Mouse (Mus musculus) kidney, embryonic 15.5 days (tissue): ENCODE results near the gene Klhl6. TPM values are rescaled to one million over a fixed set of nuclear protein-coding genes. Genes with fewer than 3 reads are reported as not detected.
"Not testable (repeated sequence)": the region's sequence is repeated elsewhere in the genome, so short reads cannot be mapped to it uniquely, and the experiment has no call there.

Experiments used
- ATAC-seq: fragments of 200-750 bp; cut with Nextera tagmentation; replicated peaks from 2 replicates; pipeline ENCODE4 v1.8.0; 2017; ENCODE audit warnings: moderate TSS enrichment; ENCODE audit not compliant: low FRiP score
- H3K27ac ChIP-seq: fragments of 300-500 bp; sonication (generic); 2 replicates; pipeline ENCODE4 v1.5.1; 2015; ENCODE audit warnings: mild to moderate bottlenecking, inconsistent platforms
- H3K27me3 ChIP-seq: fragments of 300-500 bp; sonication (generic); 2 replicates; pipeline ENCODE4 v1.6.1; 2015; ENCODE audit warnings: inconsistent platforms
- H3K36me3 ChIP-seq: fragments of 300-500 bp; sonication (generic); 2 replicates; pipeline ENCODE4 v1.6.1; 2015; ENCODE audit warnings: inconsistent platforms
- H3K4me1 ChIP-seq: fragments of 300-500 bp; sonication (generic); 2 replicates; pipeline ENCODE4 v1.6.1; 2015; ENCODE audit warnings: inconsistent platforms
- H3K4me2 ChIP-seq: fragments of 300-500 bp; sonication (generic); 2 replicates; pipeline ENCODE4 v1.6.1; 2015; ENCODE audit warnings: moderate library complexity, mild to moderate bottlenecking, inconsistent platforms
- H3K4me3 ChIP-seq: fragments of 300-500 bp; sonication (generic); replicated peaks from 2 replicates; pipeline ENCODE4 v1.5.1; 2015; ENCODE audit warnings: mild to moderate bottlenecking, inconsistent platforms
- H3K9ac ChIP-seq: fragments of 300-500 bp; sonication (generic); 2 replicates; pipeline ENCODE4 v1.6.1; 2015; ENCODE audit warnings: mild to moderate bottlenecking, inconsistent platforms
- H3K9me3 ChIP-seq: fragments of 300-500 bp; sonication (generic); replicated peaks from 2 replicates; pipeline ENCODE4 v1.6.1; 2016; ENCODE audit warnings: inconsistent platforms
- whole genome bisulfite sequencing: fragments of 180-500 bp; shearing (Covaris S2); methylation state at CpG from one replicate; pipeline ENCODE4 v1.1.7; 2015; ENCODE audit warnings: mixed read lengths; 5-methylcytosine and 5-hydroxymethylcytosine counted together
- polyA plus RNA-seq: library from polyadenylated mRNA; unstranded; fragments of >200 nt; fragmentation: Nextera tagmentation; extraction: Ambion mirVana; gene quantifications from 2 replicates; pipeline ENCODE4 v1.2.1, GENCODE M21; 2015

The Klhl6 gene
- polyA plus RNA-seq, result 15.3 and 17.2 TPM in 2 replicates

DNA sequence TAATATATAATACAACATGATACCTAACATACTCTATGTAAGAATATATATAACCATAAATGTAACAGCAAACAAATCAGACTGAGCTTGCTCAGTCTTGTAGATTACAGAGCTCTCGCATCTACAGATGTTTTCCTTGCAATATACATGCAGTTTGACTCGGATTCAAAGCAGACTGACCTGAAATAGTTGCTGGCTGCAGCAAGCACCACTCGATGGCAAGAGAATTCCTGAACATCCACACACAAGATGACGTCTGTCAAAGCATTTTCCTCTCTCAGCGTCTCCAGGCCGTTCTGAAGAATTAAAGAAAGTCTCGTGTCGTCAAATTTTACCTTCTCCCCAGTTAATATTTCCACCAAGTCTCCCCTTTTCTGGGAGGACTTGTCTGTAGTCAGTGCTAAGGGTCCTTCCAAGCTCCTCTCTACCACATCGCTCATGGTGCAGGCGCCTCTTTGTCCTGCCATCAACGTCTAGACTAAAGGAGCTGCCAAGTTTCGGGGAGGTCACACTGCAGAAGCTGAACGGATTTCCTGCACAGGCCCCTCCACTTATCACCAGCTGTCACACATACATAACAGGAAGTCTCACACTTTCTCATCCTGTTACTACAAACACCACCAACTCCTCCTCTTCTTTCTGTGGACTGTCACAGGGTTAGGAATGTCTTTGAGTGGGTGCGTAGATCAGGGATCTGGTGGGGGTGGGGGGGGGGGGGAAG is at the start of gene Klhl6:
Klhl6 (minus strand) TSS at position 501 of the 721 bp plus-strand sequence.
- ATAC-seq, result peak; percentile 86

DNA sequence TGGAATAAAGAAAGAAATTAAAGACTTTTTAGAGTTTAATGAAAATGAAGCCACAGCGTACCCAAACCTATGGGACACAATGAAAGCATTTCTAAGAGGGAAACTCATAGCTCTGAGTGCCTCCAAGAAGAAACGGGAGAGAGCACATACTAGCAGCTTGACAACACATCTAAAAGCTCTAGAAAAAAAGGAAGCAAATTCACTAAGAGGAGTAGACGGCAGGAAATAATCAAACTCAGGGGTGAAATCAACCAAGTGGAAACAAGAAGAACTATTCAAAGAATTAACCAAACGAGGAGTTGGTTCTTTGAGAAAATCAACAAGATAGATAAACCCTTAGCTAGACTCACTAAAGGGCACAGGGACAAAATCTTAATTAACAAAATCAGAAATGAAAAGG is 44.4 kb upstream of the Klhl6 start:
- not testable (repeated sequence) for H3K4me1 ChIP-seq, H3K27ac ChIP-seq, H3K9ac ChIP-seq, H3K4me3 ChIP-seq, H3K9me3 ChIP-seq, H3K4me2 ChIP-seq, H3K36me3 ChIP-seq, ATAC-seq, H3K27me3 ChIP-seq
- WGBS, result 86% methylated on average over 2 of the region's 4 CpGs

More for the DNA sequence above, at the start of gene Klhl6:
- peak within 1 kb of the TSS; percentile 41 for H3K4me2 ChIP-seq
- peak within 1 kb of the TSS; percentile 83 for H3K27ac ChIP-seq
- H3K36me3 ChIP-seq, result no peaks in the 10 kb centered on the region
- peak within 1 kb of the TSS; percentile 32 for H3K4me3 ChIP-seq
- WGBS, result 48% methylated on average over 14 of the region's 14 CpGs
- H3K27me3 ChIP-seq, result no peaks in the 10 kb centered on the region
- H3K9ac ChIP-seq, result no peak within 1 kb of the TSS
- H3K9me3 ChIP-seq, result no peaks in the 10 kb centered on the region
- peaks cover 5% of the 10 kb centered on the region for H3K4me1 ChIP-seq

DNA sequence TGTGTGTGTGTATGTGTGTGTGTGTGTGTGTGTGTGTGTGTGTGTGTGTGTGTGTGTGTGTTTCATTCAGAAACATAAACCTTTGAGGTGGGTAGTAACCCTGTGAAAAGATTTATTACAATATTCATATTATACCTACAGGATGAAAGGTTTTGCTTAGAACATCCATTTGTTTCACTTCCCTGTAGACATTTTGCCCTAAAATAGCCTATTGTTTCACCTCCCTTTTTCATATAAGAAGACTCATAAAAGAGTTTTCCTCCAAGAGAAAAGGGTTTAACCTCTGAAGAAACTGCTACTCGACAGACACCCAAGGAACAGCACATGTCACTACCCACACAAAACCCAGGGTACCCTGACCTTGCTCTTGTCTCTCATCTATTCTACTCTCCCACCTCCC is 40.0 kb upstream of the Klhl6 start:
- peaks cover 3% of the 10 kb centered on the region; the same call in 1 of the 2 replicates for H3K4me1 ChIP-seq
- 78% methylated on average over 1 of the region's 1 CpGs for WGBS

DNA sequence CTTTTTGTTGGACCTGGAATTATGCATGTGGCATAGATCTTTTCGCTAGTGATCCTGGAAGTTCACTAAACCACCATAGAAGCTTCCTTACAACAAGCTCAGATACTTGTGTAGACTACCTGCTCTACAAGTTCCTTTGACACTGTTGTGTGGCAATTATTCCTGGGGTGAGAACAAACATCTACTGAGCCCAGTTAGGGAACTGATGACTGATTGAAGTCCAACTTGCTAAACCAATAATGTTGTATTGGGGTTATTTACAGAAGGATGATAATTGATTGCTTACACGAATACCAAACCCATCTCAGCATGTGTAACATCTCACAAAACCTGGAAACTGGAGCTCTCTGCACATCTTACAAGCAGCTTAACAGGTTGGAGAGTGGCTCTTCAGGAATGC is 39.0 kb upstream of the Klhl6 start:
- Histone ChIP-seq H3K27me3 (no peaks in the 10 kb centered on the region), H3K4me1 (peaks cover 3% of the 10 kb centered on the region; the same call in 1 of the 2 replicates), H3K36me3 (no peaks in the 10 kb centered on the region), H3K4me3 (no peak overlapping the region), H3K9ac (no peak overlapping the region), H3K9me3 (no peaks in the 10 kb centered on the region), H3K27ac (no peak overlapping the region), H3K4me2 (no peak overlapping the region)
- 56% methylated on average over 2 of the region's 2 CpGs for WGBS
- no peak for ATAC-seq

More for the DNA sequence above, 40.0 kb upstream of the Klhl6 start:
- no peak overlapping the region for H3K27ac ChIP-seq
- H3K9ac ChIP-seq, result no peak overlapping the region
- no peak overlapping the region for H3K4me3 ChIP-seq
- no peaks in the 10 kb centered on the region for H3K36me3 ChIP-seq
- ATAC-seq, result no peak
- H3K4me2 ChIP-seq, result no peak overlapping the region
- H3K9me3 ChIP-seq, result no peaks in the 10 kb centered on the region
- H3K27me3 ChIP-seq, result no peaks in the 10 kb centered on the region

DNA sequence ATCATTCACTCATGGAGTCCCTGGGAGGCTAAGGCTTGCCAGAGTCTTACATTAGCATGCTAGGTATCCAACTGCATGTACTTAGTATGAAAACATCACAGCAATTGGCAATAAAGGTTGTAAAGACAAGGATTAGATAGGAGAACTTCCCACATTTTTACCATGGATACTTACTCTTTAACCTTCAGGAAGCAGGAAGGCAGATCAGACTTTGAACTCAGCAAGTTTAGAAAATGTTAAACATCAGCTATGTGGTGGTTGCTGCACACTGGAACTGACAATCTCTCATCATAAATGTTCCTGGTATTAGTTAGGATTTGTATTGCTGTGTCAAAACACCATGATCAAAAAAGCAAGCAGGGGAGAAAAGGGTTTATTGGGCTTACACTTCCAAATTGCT is 29.8 kb upstream of the Klhl6 start:
- H3K4me2 ChIP-seq, result no peak overlapping the region
- ATAC-seq, result no peak
- no peaks in the 10 kb centered on the region for H3K4me1 ChIP-seq

DNA sequence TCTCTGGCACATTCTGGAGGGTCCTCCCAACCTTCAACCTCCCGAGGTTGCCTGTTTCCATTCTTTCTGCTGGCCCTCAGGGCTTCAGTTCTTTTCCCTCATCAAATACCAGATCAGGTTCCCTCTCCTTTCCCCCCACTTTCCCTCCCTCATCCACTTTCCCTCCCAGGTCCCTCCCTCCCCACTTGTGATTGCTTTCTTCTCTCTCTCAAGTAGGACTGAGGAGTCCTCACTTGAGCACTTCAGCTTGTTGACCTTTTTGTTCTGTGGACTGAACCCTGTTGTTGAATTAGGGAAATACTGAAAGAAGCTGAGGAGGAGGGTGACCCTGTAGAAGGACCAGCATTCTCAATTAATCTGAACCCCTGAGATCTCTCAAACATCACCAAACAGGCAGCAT is 23.2 kb upstream of the Klhl6 start:
- ATAC-seq, result no peak
- H3K4me2 ChIP-seq, result no peak overlapping the region
- H3K36me3 ChIP-seq, result no peaks in the 10 kb centered on the region
- H3K9me3 ChIP-seq, result no peaks in the 10 kb centered on the region
- 72% methylated on average over 1 of the region's 1 CpGs for WGBS
- H3K27ac ChIP-seq, result no peak overlapping the region
- H3K4me1 ChIP-seq, result no peaks in the 10 kb centered on the region
- H3K9ac ChIP-seq, result no peak overlapping the region
- H3K27me3 ChIP-seq, result no peaks in the 10 kb centered on the region
- H3K4me3 ChIP-seq, result no peak overlapping the region

More for the DNA sequence above, 29.8 kb upstream of the Klhl6 start:
- Histone ChIP-seq H3K27me3 (no peaks in the 10 kb centered on the region), H3K4me3 (no peak overlapping the region), H3K36me3 (no peaks in the 10 kb centered on the region), H3K9me3 (no peaks in the 10 kb centered on the region), H3K9ac (no peak overlapping the region), H3K27ac (no peak overlapping the region)

DNA sequence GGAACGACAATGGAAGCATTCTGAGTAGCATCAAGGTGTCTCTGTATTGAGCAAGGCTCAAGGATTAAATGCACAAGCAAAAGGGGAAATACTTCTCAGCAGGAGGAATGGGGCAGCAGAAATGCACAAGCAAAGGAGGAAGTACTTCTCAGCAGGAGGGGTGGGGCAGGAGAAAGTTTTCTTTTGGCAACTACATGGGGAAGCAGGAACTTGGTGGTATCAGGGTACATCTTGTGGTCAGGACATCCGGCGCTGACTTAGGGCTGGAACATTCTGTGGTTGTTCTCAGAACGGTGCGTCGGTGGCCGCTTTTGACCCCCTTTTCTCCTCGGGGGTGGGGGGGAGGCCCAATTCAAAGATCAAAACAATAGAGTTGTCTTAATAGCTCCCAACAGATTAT is 17.4 kb upstream of the Klhl6 start:
- not testable (repeated sequence) for ATAC-seq, H3K4me3 ChIP-seq, H3K9ac ChIP-seq, H3K4me2 ChIP-seq, H3K27me3 ChIP-seq, H3K27ac ChIP-seq, H3K36me3 ChIP-seq, H3K9me3 ChIP-seq, H3K4me1 ChIP-seq
- 92% methylated on average over 8 of the region's 8 CpGs for WGBS

DNA sequence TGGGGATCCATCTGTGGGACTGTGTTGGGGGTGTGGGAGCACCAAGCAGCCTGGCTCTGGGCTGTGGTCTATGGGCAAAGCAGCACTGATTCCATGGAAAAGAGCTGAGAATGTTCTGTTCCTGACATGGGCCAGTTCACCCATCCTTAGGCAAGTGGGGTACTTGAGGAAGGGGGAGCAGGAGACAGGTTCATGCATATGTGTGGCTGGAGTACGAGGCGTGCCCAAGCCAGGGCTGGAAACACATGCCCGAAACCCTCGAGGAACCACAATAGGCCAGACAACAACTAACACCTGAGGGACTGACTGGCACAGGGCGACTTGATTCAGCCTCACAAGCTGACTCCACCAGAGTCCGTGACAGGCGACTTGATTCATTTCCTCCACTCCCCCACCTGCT is 14.8 kb upstream of the Klhl6 start:
- 77% methylated on average over 7 of the region's 7 CpGs for WGBS
- H3K4me1 ChIP-seq, result no peaks in the 10 kb centered on the region
- ATAC-seq, result no peak
- no peak overlapping the region for H3K4me2 ChIP-seq
- no peaks in the 10 kb centered on the region for H3K9me3 ChIP-seq
- no peak overlapping the region for H3K9ac ChIP-seq
- no peaks in the 10 kb centered on the region for H3K27me3 ChIP-seq
- no peak overlapping the region for H3K27ac ChIP-seq
- H3K36me3 ChIP-seq, result no peaks in the 10 kb centered on the region
- H3K4me3 ChIP-seq, result no peak overlapping the region

DNA sequence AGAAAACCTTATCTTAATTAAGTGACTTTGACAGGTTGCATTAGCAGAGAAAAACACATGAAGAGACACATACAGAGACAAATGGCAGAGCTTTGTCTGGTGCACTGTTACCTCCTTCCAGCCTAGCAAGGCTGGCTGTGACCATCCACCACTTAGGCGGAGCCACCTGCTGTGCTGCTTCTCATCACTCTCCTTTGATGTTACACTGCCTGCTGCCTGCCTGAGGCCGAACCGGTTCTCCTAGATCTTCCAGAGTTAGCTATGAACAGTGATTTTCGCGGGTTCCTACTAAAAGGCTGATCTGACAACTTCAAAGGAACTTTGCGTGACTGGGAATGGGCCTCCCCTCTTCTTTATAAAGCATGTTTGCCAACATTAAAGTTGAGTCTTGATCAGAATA is 14.1 kb upstream of the Klhl6 start:
- H3K4me2 ChIP-seq, H3K27ac ChIP-seq: not testable (repeated sequence)

DNA sequence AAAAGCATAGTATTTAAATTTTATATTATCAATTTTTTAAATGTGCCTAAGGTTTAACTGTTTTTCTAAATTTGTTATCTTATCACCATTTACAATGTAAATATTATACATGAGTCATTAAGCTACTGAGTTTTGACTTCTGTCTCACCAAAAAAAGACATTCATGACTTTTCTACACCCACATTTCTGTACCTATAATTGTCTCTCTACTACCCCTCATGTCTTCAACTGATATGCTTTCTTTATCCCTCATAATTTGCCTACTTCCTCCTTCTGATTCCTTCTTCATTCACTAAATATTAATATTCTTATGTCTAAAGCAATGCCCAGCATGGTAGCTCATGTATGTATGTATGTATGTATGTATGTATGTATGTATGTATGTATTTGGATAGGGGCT is 13.0 kb upstream of the Klhl6 start:
- Histone ChIP-seq H3K9ac (no peak overlapping the region), H3K36me3 (no peaks in the 10 kb centered on the region), H3K4me1 (no peaks in the 10 kb centered on the region), H3K27me3 (no peaks in the 10 kb centered on the region), H3K9me3 (no peaks in the 10 kb centered on the region), H3K4me2 (no peak overlapping the region), H3K27ac (no peak overlapping the region), H3K4me3 (no peak overlapping the region)
- ATAC-seq, result no peak

More for the DNA sequence above, 14.1 kb upstream of the Klhl6 start:
- not testable (repeated sequence) for H3K4me1 ChIP-seq, ATAC-seq, H3K27me3 ChIP-seq, H3K9ac ChIP-seq, H3K9me3 ChIP-seq, H3K4me3 ChIP-seq, H3K36me3 ChIP-seq
- 18% methylated on average over 6 of the region's 6 CpGs for WGBS

DNA sequence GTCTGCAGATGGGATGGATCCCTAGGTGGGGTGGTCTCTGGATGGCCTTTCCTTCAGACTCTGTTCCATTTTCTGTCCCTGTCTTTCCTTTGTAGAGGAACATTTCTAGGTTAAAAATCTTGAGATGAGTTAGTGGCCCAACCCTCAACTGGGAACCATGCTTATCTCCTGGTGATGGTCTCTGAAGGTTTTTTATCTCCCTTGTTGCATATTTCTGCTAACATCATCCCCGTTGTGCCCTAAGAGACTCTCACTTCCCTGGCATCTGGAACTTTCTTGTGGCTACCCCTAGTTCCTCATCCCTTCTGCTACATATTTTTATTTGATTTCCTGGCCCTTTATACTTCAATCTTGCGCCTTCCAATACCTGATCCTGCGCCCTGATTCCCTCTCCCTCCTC is 10.4 kb upstream of the Klhl6 start:
- Histone ChIP-seq H3K36me3 (no peaks in the 10 kb centered on the region), H3K4me2 (no peak overlapping the region), H3K9me3 (no peaks in the 10 kb centered on the region), H3K27me3 (no peaks in the 10 kb centered on the region), H3K4me1 (no peaks in the 10 kb centered on the region), H3K9ac (no peak overlapping the region), H3K27ac (no peak overlapping the region), H3K4me3 (no peak overlapping the region)
- WGBS, result 91% methylated on average over 3 of the region's 3 CpGs
- no peak for ATAC-seq

DNA sequence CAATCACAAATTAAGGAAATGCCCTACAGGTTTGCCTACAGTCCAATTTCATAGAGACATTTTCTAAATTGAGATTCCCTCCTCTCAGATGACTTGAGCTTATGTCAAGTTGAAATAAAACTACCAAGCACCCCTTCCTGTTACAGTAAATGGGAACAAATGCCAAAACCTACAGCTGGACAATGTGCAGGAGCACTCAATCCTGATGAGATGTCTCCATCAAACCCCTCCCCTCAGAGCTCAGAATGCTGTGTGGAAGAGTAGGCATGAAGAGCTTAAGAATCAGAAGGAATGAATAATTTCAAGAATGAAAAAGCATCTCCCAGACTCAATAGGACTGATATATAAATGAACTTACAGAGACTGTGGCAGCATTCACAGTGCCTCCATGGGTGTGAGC is 7.7 kb upstream of the Klhl6 start:
- Histone ChIP-seq H3K4me1 (no peaks in the 10 kb centered on the region), H3K27ac (no peak overlapping the region), H3K36me3 (no peaks in the 10 kb centered on the region), H3K4me3 (no peak overlapping the region), H3K9ac (no peak overlapping the region), H3K9me3 (no peaks in the 10 kb centered on the region), H3K4me2 (no peak overlapping the region), H3K27me3 (no peaks in the 10 kb centered on the region)
- ATAC-seq, result no peak

DNA sequence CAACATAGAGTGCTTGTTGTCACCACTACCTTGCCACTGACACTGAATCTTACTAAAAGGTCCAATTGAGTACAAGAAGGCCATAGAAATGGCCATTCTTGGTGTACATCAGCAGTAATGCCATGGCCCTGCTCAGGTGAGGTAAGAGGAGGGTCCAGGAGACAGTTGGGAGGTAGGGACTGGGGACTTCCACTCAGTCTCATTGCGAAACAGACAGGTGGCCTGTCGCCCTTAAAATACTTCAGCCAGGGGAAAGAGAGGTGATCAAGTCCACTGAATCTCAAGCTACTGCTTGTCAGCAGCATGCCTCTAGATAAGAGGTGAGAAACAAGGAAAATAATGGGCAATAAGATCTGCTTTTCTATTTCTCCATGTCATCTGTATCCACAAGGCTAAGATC is 4.8 kb upstream of the Klhl6 start:
- H3K4me2 ChIP-seq, result no peak overlapping the region
- no peak overlapping the region for H3K9ac ChIP-seq
- H3K9me3 ChIP-seq, result no peaks in the 10 kb centered on the region
- no peak overlapping the region for H3K27ac ChIP-seq
- H3K4me1 ChIP-seq, result no peaks in the 10 kb centered on the region
- no peak for ATAC-seq
- H3K27me3 ChIP-seq, result no peaks in the 10 kb centered on the region
- 90% methylated on average over 2 of the region's 2 CpGs for WGBS
- no peak overlapping the region for H3K4me3 ChIP-seq
- no peaks in the 10 kb centered on the region for H3K36me3 ChIP-seq
